Mouse (Mus musculus): Measurements from ENCODE around the gene Il21r.

Il21r gene

DNA sequence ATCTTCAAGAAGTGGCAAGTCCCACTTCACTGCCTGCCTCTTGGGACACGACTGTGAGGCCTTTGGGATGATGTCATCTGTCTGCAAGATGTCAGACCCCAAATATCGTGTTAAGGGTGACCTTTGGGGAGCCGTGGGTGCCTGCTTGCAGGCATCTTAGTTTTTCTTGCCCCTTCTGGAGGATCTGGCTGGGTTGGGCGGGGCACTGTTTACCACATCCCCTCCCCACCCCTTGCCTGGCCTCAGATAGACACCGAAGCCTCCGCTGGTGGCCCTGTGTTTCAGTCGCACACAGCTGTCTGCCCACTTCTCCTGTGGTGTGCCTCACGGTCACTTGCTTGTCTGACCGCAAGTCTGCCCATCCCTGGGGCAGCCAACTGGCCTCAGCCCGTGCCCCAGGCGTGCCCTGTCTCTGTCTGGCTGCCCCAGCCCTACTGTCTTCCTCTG is at the start of gene Il21r:
TSS of gene Il21r (plus strand) at position 245 of the 447 bp plus-strand sequence.
- no peak for DNase-seq (ENCODE audit: low spot score in 2 of 2)

- no peak for DNase-seq (ENCODE audit: low spot score in 2 of 2)
Observed at GRCm38 (mm10) chr7:125553653-125554428, 49.4 kb upstream of the Il21r start.

- no peak for DNase-seq (ENCODE audit: low spot score in 2 of 2)
Observed at GRCm38 (mm10) chr7:125554456-125555114, 48.6 kb upstream of the Il21r start.

DNA sequence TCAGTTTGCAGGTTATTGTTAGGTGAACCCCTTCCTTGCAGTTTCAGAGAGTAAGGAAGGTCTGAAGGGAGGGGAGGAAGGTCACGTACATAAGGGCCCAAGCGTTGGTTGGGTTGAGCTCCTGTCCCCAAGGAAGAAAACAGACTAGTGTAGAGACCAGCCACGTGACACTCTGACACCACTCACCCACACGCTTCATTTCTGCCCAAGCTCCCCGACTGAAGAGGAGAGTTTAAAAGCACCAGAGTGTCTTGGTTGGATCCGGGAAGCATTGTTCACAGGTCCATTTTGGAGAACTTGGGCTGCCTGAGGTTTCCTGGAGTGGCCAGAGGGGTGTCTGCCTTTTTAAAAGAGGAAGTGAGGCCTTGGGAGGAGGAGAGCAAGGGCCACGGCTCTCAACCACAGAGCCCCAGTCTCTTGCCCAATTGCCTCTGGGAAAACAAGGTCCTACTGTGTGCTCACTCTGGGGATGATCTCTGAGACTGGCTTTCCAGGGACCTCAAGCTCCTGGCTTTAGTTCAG is 47.8 kb upstream of the Il21r start:
- no peak for DNase-seq (ENCODE audit: low spot score in 2 of 2)

DNA sequence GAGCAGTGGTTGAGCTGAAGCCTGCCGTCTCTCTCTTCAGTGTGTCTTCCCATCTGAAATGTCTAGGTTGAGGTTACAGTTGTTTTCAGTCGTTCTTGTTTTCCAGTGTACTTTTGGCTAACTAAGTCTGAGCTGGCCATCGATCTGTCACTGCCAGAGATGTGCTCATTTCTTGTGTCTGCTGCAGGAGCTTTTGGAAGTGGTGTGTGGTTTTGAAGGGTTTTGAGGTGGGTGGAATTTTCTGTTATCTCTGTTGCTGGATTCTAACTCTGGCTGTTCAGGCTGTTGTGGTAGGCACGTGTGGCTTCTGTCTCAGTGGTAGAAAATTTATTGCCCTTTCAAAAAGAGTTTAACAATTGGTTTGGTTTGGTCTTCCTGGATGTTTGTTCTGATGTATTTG is 47.1 kb upstream of the Il21r start:
- no peak for DNase-seq (ENCODE audit: low spot score in 2 of 2)

DNA sequence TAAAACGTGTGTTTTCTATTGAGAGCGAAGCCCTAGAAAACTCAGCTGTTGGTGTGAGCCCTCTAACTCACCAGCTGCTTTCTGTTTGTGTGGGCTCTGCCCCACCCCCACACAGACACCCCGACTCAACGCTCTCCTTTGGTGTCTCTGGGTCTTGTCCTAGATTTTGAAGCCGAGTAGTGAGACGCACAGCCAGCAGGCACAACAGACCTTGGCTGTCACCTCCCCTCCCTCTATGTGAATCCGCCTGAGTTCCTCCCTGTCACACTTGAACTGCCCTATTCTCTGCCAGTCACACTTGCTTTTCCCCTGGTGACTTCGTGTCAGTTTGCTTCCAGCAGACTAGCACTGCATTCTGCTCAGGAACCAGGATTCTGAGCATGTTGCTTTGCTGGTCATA is 46.4 kb upstream of the Il21r start:
- DNase-seq (ENCODE audit: low spot score in 2 of 2) = no peak

GRCm38 (mm10) chr7:125558401-125558945 is 44.8 kb upstream of the Il21r start:
- DNase-seq (ENCODE audit: low spot score in 2 of 2) = no peak

- no peak for DNase-seq (ENCODE audit: low spot score in 2 of 2)
Observed at GRCm38 (mm10) chr7:125558997-125559396, 44.2 kb upstream of the Il21r start.

GRCm38 (mm10) chr7:125559537-125559936 is 43.7 kb upstream of the Il21r start:
- no peak for DNase-seq (ENCODE audit: low spot score in 2 of 2)

DNA sequence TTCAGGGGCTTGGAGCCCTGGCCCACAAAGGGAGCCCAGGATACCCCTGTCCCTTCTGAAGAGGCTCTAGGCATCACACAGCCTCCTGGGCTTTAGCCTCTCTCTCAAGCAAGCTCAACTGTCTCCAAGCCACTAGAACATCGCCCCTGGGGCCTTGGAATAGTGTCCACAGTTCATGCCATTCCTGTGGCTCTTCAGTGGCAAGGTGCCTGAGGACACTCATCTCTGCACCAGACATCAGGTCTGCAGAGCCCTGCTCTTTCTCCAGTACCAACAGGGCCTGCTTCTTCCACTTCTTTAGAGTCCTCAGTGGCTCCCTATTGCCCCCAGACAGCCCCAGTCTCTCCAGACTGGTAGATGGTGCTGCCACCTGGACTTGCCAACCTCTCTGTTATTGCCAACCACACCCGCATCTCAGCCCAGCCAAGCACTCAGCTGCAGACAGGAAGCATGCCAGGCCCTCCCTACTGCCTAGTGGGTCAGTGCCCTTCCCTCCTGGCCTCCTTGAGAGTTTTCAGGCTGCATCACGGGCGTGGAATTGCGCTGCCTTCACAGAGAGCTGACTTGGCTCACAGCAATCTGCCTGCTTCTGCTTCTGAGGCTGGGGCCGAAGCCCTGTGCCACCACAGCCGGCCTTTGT is 43.0 kb upstream of the Il21r start:
- peak in 1 of 2 experiments; percentile 63 for DNase-seq (ENCODE audit: low spot score in 2 of 2)

DNA sequence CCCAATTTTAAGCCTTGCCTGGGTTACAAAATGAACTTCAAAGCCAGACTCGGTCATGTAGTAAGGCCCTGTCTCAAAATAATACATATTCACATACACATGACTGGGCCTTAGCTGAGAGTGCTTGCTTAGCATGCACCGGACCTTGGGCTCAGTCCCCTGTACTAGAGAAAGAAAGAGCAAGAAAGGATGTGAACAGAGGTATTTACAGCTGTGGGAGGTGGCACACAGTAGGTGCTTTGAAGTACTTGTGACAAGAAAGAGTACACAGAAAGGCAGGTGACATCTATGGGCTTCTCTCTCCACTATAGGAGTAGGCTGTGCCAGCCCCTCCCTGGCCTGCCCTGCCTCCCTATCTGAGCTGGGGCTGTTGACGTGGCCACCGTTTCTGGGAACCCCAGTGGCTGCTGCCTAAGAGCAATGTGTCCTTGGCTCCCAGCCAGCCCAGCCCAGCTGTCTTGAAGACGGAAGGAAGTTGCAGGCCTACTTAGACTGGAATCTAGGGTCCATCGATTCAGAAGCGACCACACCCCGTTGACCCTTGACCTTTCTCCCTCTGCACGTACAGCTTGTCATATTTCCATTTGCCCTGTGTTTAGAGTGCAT is 42.0 kb upstream of the Il21r start:
- DNase-seq (ENCODE audit: low spot score in 2 of 2) = peak; percentile 60 to 86

- DNase-seq (ENCODE audit: low spot score in 2 of 2) = no peak
Observed at GRCm38 (mm10) chr7:125562413-125562812, 40.8 kb upstream of the Il21r start.

DNA sequence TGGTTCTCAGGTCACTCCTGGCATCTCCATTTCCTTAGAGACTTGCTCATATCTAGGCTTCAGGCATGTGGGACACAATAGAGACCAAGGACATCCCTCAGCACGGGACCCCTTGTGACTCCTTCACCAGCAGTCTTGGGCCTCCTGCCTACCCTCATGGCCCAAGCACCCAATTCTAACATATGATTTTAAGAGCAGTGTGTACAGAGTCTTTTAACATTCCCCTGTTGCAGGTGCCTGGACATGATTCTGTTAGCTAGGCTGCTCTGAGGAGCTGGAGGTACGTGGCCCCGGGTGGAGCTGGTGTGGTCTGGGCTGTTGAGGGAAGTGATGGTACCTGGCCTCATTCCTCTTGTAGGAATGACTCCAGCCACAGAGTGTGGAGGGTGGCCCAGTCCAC is 40.1 kb upstream of the Il21r start:
- no peak for DNase-seq (ENCODE audit: low spot score in 2 of 2)

DNA sequence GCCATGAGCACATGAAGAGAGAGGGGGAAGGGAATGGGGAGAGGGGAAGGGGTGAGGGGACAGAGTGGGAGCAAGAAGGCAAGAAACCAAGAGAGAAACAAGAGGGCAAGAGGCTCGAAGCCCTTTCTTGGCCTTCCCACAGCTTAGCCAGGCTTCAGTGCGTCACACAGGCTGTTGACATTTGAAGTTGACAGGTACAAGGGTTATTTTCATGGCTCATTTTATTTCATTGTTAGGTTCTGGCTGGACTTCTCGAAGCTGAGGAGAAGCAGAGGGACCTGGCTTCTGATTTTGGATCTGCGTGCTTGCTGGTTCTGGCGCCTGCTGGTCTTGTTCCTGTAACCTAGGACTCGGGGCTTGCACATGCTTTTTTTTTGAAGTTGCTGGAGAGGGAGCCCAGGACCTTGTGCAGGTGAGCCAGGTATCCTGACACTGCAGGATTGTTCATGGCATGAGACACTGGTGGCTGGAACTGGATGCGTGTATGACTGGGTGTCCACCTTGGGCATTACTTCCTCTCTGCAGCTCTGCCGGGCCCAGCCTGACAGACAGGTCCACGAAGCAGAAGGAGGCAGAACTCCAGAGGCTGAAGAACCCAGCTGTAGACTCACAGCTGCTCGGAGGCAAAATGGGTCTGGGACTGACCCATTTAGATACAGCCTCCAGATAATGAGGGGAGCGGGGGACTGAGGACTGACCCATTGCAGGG is 38.8 kb upstream of the Il21r start:
- no peak for DNase-seq (ENCODE audit: low spot score in 2 of 2)

DNA sequence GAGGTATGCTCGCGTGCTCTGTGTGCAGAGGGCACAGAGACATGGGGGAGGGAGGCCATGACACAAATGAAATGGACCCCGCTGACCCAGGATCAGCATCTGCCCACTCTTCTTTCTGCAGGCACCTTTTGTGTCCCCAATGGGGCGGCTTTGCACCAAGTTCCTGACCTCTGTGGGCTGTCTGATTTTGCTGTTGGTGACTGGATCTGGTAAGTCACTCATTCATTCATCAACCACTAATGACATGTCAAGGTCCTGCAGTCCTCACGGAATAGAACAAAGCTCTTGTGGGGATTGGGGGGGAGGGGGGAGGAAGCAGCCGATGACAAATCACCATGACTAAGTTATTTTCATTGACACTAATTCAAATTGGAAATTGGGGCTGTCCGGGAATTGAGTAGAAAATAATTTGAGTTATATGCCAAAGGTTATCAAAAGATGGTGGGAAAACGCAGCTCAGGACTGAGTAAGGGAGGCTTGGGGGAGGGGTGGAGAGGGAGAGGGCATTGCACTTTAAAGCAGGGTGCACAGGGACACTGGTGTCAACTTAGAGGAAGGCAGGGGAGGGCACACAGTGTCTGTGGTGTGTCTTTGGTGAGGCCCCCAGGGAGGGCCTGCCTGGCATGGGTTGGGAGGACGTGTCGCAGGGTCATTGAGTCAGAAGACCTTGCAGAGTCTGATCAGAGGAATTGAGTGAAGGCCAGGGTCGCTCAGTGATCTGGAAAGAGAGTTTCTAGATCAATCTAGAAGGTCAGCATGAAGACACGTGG is 37.5 kb upstream of the Il21r start:
- no peak for DNase-seq (ENCODE audit: low spot score in 2 of 2)

DNA sequence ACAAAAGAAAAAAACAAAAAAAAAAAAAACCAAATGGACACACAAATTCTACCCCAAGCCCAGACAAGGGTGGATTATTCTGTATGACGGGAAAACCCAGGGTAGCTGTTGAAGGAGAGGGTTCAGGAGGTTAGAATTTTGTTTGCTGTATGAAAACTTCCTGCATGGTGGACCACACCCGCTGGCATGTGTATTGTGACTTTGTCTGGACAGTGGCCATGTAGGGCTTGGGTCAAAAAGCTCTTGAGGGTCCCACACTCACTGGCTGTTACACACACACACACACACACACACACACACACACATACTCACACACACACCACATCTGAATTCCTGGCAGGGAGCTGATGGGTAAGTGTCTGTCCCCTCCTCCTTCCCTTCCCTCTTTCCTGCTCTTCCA is 36.8 kb upstream of the Il21r start:
- DNase-seq (ENCODE audit: low spot score in 2 of 2) = no peak

GRCm38 (mm10) chr7:125568888-125569287 is 34.3 kb upstream of the Il21r start:
- DNase-seq (ENCODE audit: low spot score in 2 of 2) = no peak

DNA sequence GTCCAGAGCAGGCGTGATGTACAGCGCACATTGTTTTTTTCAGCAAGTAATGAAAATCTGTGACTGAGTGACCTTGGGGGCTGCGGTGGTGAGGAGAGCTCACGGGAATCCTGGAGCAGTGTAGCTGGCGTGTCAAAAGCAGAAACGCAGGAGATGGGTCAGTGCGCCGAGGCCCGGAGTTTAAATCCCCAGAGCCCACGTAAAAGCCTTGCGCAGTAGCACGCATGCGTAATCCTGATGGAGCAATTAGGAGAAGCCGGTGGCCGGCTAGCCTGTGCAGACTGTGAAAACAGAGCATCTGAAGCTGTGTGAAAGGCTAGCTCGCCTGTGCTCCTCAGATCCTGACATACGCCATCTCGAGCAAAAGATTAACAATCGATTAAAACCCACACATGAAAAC is 31.3 kb upstream of the Il21r start:
- no peak for DNase-seq (ENCODE audit: low spot score in 2 of 2)

- DNase-seq (ENCODE audit: low spot score in 2 of 2) = no peak
Observed at GRCm38 (mm10) chr7:125572737-125573136, 30.5 kb upstream of the Il21r start.

- no peak for DNase-seq (ENCODE audit: low spot score in 2 of 2)
Observed at GRCm38 (mm10) chr7:125573849-125574248, 29.4 kb upstream of the Il21r start.
